Mouse (Mus musculus) liver, embryonic 12.5 days (tissue): Measurements from ENCODE around the gene Pcyt1a. TPM values are rescaled to one million over a fixed set of nuclear protein-coding genes. Genes with fewer than 3 reads are reported as not detected.
A peak's percentile ranks its signal among the peaks of the same experiment; 100 is the strongest.
"Not testable (repeated sequence)": the region's sequence is repeated elsewhere in the genome, so short reads cannot be mapped to it uniquely, and the experiment has no call there.

Experiments
- ATAC-seq: fragments of 200-750 bp; cut with Nextera tagmentation; 2 replicates; pipeline ENCODE4 v1.8.0; 2017; ENCODE audit warnings: moderate number of reproducible peaks, mild to moderate bottlenecking, moderate library complexity
- H3K27ac ChIP-seq: fragments of 300-500 bp; sonication (generic); 2 replicates; pipeline ENCODE4 v1.5.1; 2016; ENCODE audit warnings: mild to moderate bottlenecking
- H3K27me3 ChIP-seq: fragments of 300-500 bp; sonication (generic); replicated peaks from 2 replicates; pipeline ENCODE4 v1.6.1; 2016; ENCODE audit warnings: mild to moderate bottlenecking, moderate library complexity
- H3K36me3 ChIP-seq: fragments of 300-500 bp; sonication (generic); 2 replicates; pipeline ENCODE4 v1.6.1; 2016; ENCODE audit warnings: mild to moderate bottlenecking, moderate library complexity
- H3K4me1 ChIP-seq: fragments of 300-500 bp; sonication (generic); 2 replicates; pipeline ENCODE4 v1.6.1; 2016
- H3K4me2 ChIP-seq: fragments of 300-500 bp; sonication (generic); 2 replicates; pipeline ENCODE4 v1.6.1; 2016; ENCODE audit warnings: mild to moderate bottlenecking, moderate library complexity
- H3K4me3 ChIP-seq: fragments of 300-500 bp; sonication (generic); 2 replicates; pipeline ENCODE4 v1.5.1; 2016; ENCODE audit warnings: mild to moderate bottlenecking, moderate library complexity
- H3K9ac ChIP-seq: fragments of 300-500 bp; sonication (generic); 2 replicates; pipeline ENCODE4 v1.6.1; 2016; ENCODE audit warnings: mild to moderate bottlenecking, moderate library complexity
- H3K9me3 ChIP-seq: fragments of 300-500 bp; sonication (generic); replicated peaks from 2 replicates; pipeline ENCODE4 v1.6.1; 2016; ENCODE audit warnings: mild to moderate bottlenecking, moderate library complexity
- whole genome bisulfite sequencing: fragments of 180-500 bp; shearing (Covaris S2); methylation state at CpG from one replicate; pipeline ENCODE4 v1.1.7; 2016; ENCODE audit not compliant: insufficient replicate concordance; 5-methylcytosine and 5-hydroxymethylcytosine counted together
- polyA plus RNA-seq: library from polyadenylated mRNA; unstranded; fragments of >200 nt; fragmentation: Nextera tagmentation; extraction: Ambion mirVana; gene quantifications from 2 replicates; pipeline ENCODE4 v1.2.1, GENCODE M21; 2016

Pcyt1a gene
- polyA plus RNA-seq, 1 experiment from 2014 or later, result 37.6 TPM

DNA sequence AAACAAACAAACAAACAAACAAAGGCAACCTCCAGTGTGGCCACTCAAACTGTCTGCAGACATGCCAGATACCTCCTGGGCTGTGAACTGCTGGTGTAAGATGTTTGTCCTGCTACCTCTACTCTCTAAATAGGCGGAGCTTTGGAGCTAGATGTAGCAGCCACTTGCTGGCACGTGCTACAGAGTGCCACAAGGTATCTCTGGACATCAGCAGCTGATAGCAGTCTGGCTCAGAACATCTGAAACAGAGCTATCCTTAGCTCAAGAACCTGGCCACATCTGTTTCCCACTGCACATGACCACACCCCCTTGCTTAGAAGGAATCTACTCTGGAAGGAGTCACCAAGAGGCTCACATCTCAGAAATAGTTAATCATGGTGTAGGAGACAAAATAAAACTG, 54.5 kb downstream of the Pcyt1a start:
- no peak for ATAC-seq
- no peaks in the 10 kb centered on the region for H3K9me3 ChIP-seq
- H3K4me1 ChIP-seq, result peaks cover 39% of the 10 kb centered on the region
- no peaks in the 10 kb centered on the region for H3K36me3 ChIP-seq
- H3K27ac ChIP-seq, result no peak overlapping the region
- H3K27me3 ChIP-seq, result peaks cover 11% of the 10 kb centered on the region
- H3K4me3 ChIP-seq, result no peak overlapping the region
- 35% methylated on average over 2 of the region's 2 CpGs for WGBS
- no peak overlapping the region for H3K4me2 ChIP-seq
- H3K9ac ChIP-seq, result no peak overlapping the region

DNA sequence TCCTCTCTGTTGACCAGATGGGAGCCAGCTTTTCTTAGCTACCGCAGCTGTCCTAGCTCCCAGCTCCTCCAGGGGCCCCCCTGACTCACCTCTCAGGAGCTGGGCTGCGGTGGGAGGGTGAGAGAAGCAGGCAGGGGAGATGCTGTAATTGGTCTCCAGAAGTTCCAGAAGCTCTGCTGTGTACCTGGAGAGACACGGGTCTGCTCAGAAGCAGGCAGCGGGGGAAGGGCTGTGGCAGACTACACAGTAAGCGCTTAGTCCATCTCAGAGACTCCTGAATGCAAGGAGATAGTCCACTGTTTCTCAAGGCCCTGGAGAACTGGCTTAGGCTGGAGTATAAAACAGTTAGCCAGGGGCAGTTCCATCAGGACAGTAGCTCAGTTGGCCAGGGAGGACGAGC, 55.3 kb downstream of the Pcyt1a start:
- WGBS, result 73% methylated on average over 6 of the region's 6 CpGs
- no peak overlapping the region for H3K27ac ChIP-seq
- no peak overlapping the region for H3K4me3 ChIP-seq

DNA sequence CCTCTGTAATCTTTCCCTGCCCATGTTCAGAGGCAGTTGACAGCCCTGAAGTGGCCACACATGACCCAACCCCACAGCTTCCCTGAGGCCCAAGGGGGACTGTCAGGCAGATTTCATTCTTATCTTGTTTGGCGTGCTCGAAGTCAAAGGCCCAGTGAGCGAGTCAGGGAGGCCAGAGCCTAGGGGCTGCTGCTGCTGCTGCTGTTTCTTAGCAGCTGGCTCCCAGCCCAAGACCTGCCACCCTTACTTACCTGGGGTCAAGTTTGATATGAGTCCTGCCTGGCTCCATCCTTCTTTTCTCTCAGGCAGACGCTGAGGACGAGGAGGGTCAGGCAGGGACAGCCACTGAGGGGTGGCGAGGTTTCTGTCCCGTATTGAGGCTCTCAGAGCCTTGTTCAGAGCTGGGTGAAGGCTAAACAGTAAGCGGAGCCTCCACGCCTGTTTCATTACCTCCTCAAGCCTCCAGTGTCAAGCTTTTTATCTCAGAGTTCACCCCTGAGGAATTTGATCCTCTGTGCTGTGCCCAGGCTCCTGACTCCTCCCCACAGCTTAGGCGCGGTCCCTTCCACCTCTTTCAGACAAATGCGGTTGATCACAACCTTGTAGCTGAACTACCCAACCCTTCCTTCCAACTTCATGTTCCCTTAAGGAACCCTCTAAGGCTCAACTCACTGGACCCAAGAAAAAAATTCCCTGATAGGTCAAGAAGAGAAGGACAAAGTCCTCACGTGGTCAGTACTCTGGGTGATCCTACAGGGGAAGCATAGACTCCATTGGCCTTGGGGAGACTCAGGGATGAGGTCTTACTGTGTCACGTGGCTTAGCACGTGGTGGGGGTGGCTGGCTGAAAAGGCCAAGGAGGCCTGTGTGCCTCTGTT, 56.8 kb downstream of the Pcyt1a start, which contains the start of gene Slc51a:
TSS of gene Slc51a (minus strand) at position 646 of the 878 bp plus-strand sequence.
- no peaks in the 10 kb centered on the region for H3K9me3 ChIP-seq
- H3K4me2 ChIP-seq, result peak within 1 kb of the TSS; percentile 61
- H3K9ac ChIP-seq, result peak within 1 kb of the TSS; percentile 58
- H3K4me1 ChIP-seq, result peaks cover 39% of the 10 kb centered on the region
- peak within 1 kb of the TSS; percentile 62 for H3K27ac ChIP-seq
- peaks cover 11% of the 10 kb centered on the region for H3K27me3 ChIP-seq
- 27% methylated on average over 15 of the region's 15 CpGs for WGBS
- peak within 1 kb of the TSS; percentile 5; the same call in 1 of the 2 replicates for H3K4me3 ChIP-seq
- peak; percentile 91 for ATAC-seq
- no peaks in the 10 kb centered on the region for H3K36me3 ChIP-seq

More for the DNA sequence above, 55.3 kb downstream of the Pcyt1a start:
- Histone ChIP-seq H3K4me1 (peaks cover 39% of the 10 kb centered on the region), H3K27me3 (peaks cover 11% of the 10 kb centered on the region), H3K36me3 (no peaks in the 10 kb centered on the region), H3K9me3 (no peaks in the 10 kb centered on the region), H3K9ac (no peak overlapping the region), H3K4me2 (no peak overlapping the region)
- ATAC-seq, result no peak

DNA sequence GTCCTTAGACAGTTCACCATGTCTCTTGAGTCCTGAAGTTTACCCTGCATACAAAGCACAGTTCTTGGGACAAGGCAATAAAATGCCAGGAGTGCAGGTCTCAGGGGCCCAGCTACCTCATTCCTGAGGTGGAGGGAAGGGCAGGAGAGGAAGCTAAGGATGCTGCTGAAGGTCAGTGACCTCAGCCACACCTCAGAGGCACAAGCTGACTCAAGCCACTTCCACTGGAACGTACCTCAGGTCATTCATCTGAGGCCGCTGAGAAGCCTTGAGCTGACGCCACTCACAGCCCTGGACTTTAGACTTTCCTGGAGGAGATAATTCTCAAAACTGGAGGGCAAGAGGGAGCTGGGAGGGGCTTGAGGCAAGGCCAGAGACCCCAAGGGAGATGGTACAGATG, 58.2 kb downstream of the Pcyt1a start:
- Histone ChIP-seq H3K4me1 (peaks cover 39% of the 10 kb centered on the region), H3K27me3 (peaks cover 14% of the 10 kb centered on the region), H3K27ac (no peak overlapping the region), H3K4me3 (no peak overlapping the region), H3K9me3 (no peaks in the 10 kb centered on the region), H3K9ac (no peak overlapping the region), H3K4me2 (no peak overlapping the region), H3K36me3 (no peaks in the 10 kb centered on the region)
- WGBS, result 82% methylated on average over 3 of the region's 3 CpGs
- no peak for ATAC-seq

DNA sequence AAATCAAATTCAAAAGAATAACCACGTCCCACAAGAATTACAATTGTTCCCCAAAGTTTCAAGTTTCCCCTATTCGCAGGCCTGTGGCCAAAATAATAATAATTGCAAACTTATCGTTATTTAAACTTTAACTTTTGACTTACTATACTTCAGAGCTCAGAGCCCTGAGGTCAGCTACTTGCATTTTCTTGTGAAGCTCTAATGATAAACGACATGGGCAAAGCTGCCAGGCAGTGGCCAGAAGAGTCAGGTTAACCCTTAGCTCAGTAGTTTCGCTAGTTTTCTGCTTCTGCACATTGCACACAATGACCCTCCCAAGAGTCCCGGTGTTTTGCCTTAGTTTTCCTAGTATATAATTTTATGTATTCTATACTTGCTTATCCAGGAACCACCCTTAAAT, 63.6 kb downstream of the Pcyt1a start:
- not testable (repeated sequence) for H3K27ac ChIP-seq, H3K9me3 ChIP-seq, H3K4me2 ChIP-seq, H3K4me1 ChIP-seq, H3K4me3 ChIP-seq, H3K9ac ChIP-seq, H3K36me3 ChIP-seq, ATAC-seq
- peaks cover 18% of the 10 kb centered on the region for H3K27me3 ChIP-seq
- WGBS, result 66% methylated on average over 6 of the region's 6 CpGs

DNA sequence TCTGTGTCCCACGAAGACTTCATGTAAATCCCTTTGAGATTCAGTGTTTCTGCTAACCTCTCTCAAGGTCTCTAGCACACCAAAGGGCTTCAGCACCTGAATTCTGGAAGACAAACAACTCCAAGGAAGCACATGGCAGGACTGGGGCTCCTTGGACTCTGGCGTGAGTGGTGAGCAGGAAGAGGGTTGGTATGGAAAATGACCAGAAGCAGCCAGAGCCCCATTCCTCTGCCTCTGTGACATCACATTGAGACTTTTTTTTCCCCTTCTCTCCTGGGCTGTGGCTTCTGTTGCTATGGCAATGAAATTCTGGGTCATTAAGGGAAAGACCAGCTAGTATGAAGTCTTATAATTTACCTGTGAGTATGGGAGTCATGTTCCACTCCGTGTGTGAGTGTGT, 65.2 kb downstream of the Pcyt1a start, which contains the start of gene Zdhhc19:
TSS of gene Zdhhc19 (plus strand) at position 301 of the 400 bp plus-strand sequence.
- Histone ChIP-seq H3K9me3 (no peaks in the 10 kb centered on the region), H3K4me2 (no peak within 1 kb of the TSS), H3K9ac (no peak within 1 kb of the TSS), H3K27me3 (peaks cover 29% of the 10 kb centered on the region), H3K27ac (no peak within 1 kb of the TSS), H3K4me1 (peaks cover 4% of the 10 kb centered on the region), H3K4me3 (no peak within 1 kb of the TSS), H3K36me3 (no peaks in the 10 kb centered on the region)
- 67% methylated on average over 3 of the region's 3 CpGs for WGBS
- no peak for ATAC-seq

DNA sequence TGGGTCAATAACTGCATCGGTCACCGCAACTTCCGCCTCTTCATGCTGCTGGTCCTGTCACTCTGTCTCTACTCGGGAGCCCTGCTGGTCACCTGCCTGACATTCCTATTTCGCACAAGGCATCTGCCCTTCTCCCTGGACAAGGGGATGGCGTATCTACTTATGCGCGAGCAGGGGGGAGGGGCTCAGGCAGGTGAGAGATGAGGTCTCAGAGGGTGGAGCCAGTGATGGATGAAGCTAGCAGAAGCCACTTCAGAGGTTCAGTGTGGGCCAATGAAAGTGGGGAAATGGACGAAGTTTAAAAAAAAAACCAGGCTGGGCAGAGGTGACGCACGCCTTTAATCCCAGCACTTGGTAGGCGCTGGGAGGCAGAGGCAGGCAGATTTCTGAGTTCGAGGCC, 68.3 kb downstream of the Pcyt1a start:
- peaks cover 12% of the 10 kb centered on the region for H3K4me1 ChIP-seq
- ATAC-seq, result no peak
- H3K27ac ChIP-seq, result no peak overlapping the region
- H3K9ac ChIP-seq, result no peak overlapping the region
- H3K27me3 ChIP-seq, result peaks cover 43% of the 10 kb centered on the region
- 56% methylated on average over 13 of the region's 13 CpGs for WGBS
- peak overlapping the region; percentile 15; the same call in 1 of the 2 replicates for H3K4me2 ChIP-seq
- H3K4me3 ChIP-seq, result no peak overlapping the region
- H3K36me3 ChIP-seq, result no peaks in the 10 kb centered on the region
- H3K9me3 ChIP-seq, result no peaks in the 10 kb centered on the region

DNA sequence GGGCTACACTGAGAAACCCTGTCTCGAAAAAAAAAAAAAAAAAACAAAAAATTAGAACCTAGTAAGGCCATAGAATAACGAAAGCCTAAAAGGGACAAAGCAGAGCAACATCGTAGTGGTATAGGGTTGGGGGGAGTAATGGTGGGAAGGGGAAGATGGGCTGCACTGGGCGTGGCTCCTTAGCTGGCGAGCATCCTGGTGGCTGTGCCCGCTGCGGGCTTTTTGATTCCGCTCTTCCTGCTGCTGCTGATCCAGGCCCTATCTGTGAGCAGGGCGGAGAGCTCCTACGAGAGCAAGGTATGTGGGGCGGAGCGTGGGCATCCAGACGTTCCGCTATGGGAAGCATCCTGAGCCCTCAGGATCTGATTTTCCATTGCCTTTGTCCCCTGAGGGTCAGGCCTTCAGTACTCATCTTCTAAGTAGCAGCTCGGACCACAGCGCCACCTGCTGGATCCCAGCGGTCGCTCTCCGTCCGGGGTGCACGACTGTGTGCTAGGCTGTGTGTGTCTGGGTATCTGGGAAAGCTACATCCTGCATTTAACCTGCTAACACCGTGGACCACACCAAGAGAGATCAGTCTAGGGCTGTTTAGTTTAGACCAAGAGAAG, 68.8 kb downstream of the Pcyt1a start:
- Histone ChIP-seq H3K9me3 (no peaks in the 10 kb centered on the region), H3K36me3 (no peaks in the 10 kb centered on the region), H3K27me3 (peaks cover 43% of the 10 kb centered on the region), H3K27ac (no peak overlapping the region), H3K9ac (no peak overlapping the region), H3K4me3 (peak overlapping the region; percentile 22; the same call in 1 of the 2 replicates), H3K4me1 (peaks cover 13% of the 10 kb centered on the region), H3K4me2 (peak overlapping the region; percentile 59)
- ATAC-seq, result peak; percentile 86
- WGBS, result 8% methylated on average over 22 of the region's 22 CpGs

DNA sequence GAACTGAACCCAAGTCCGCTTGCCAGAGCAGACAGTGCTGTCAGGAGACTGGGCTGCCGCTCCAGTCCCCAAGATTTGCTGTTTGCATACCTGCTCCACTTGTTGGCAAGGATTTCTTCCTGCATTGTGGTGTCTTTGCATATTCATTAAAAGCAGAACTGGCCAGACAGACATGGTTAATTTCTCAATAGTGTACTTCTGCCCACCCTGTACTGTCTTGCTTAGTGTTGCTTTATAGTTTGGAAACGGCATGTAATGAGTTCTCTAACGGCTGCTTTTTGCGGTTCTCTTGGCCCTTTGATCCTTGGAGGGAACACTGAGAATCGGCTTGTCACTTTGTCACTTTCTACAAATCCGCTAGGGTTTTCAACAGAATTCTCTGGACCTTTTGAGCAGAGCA, 70.7 kb downstream of the Pcyt1a start:
- Histone ChIP-seq H3K36me3 (no peaks in the 10 kb centered on the region), H3K4me3 (no peak overlapping the region), H3K27me3 (peaks cover 47% of the 10 kb centered on the region), H3K4me1 (peaks cover 19% of the 10 kb centered on the region), H3K9ac (no peak overlapping the region), H3K27ac (no peak overlapping the region), H3K9me3 (no peaks in the 10 kb centered on the region), H3K4me2 (no peak overlapping the region)
- ATAC-seq, result no peak
- WGBS, result 67% methylated on average over 7 of the region's 7 CpGs

DNA sequence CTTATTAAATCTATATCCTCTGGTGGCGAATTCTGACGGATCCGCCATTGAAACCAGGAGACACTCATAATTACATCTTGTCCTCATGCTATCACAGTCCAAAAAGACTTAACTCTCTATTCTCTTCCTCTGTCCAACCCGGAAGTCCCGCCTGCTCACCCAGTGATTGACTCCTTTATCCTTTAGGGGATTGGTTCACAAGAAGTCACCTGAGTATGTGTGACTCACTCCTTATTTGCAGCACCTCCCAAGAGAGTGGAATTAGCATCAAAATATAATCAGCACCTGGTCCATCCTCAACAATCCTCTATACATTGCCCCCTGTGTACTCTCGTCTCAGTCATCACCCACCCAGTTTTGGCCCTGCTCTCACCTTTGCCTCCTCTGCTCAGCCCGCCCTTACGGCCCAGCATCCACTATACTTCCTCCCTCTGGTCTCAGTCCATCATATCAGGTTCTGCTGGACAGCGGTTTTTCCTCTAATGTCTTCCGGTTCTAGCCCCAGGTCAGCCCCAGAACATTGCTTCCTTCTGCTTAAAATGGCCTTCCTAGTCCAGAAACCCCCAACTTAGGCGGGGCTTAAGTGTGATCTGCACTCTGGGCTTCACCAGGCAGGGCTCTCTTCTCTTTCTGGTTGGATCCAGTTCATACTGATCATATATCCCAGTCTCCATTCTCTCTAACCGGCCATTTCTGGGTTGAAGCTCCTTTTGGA, 72.1 kb downstream of the Pcyt1a start:
- Histone ChIP-seq H3K4me3 (no peak overlapping the region), H3K4me2 (no peak overlapping the region), H3K9ac (no peak overlapping the region), H3K9me3 (no peaks in the 10 kb centered on the region), H3K27ac (0 out of 2 replicates have a peak overlapping the region, but pooled peaks have one; percentile 2), H3K36me3 (no peaks in the 10 kb centered on the region), H3K4me1 (peaks cover 32% of the 10 kb centered on the region), H3K27me3 (peaks cover 43% of the 10 kb centered on the region)
- ATAC-seq, result no peak
- 67% methylated on average over 12 of the region's 12 CpGs for WGBS

DNA sequence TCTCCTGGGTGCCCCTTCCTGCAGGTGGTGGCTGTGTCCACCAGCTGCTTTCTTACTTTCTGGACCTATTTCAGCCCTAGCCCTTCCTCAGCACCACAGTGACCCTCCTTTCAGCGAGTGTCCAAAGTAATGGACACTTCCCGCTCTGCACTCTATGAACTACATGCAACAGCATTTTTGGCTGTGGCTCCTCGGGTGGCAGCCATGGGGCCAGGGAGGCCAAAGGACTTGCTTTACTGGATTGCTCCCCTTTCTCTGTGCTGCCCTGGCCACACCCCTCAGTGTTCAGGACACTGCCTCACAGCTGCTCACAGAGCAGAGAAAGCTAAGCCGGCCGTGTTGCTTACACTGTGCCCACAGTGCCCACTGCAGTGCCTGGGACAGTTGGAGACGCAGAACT, 72.9 kb downstream of the Pcyt1a start:
- 72% methylated on average over 6 of the region's 6 CpGs for WGBS
- Histone ChIP-seq H3K4me1 (peaks cover 41% of the 10 kb centered on the region), H3K27me3 (peaks cover 36% of the 10 kb centered on the region), H3K9ac (no peak overlapping the region), H3K9me3 (no peaks in the 10 kb centered on the region), H3K4me2 (no peak overlapping the region), H3K27ac (no peak overlapping the region), H3K4me3 (no peak overlapping the region), H3K36me3 (no peaks in the 10 kb centered on the region)
- no peak for ATAC-seq
